21 mouse cellular contexts compared by ENCODE assay signal in genomic region chr6:48404071-48404470, GRCm38 (mm10). TPM values are rescaled to one million over a fixed set of nuclear protein-coding genes. Genes with fewer than 3 reads are reported as not detected.
DNase-seq lines count a peak whose midpoint lies in the region; ATAC-seq and TF ChIP-seq lines count a peak whose summit lies in the region.
"Had no signal": no experiment of that assay in that cellular context is flagged by ENCODE, and none has a peak within 500 bp of the region (broad histone marks: within the 10 kb centered on the region; RNA-seq: fewer than 3 reads in every experiment).

No protein-coding gene starts in this region.

- H3K4me2 ChIP-seq in intestine, embryonic 15.5 days (replicated peaks), result no peak overlapping the region
- H3K4me2 ChIP-seq: embryonic facial prominence, embryonic 13.5 days; embryonic facial prominence, embryonic 15.5 days; forebrain, embryonic 12.5 days had no signal

- H3K27ac ChIP-seq in gastrocnemius, adult 2 months, result peak overlapping the region; percentile 97
- H3K27ac ChIP-seq in heart, embryonic 10.5 days, result no peak overlapping the region
- no peak overlapping the region for H3K27ac ChIP-seq in embryonic facial prominence, embryonic 10.5 days (replicated peaks)
- no peak overlapping the region for H3K27ac ChIP-seq in limb, embryonic 10.5 days
- no peak overlapping the region for H3K27ac ChIP-seq in intestine, embryonic 15.5 days
- H3K27ac ChIP-seq: embryonic facial prominence, embryonic 13.5 days; embryonic facial prominence, embryonic 15.5 days; forebrain, embryonic 10.5 days; forebrain, embryonic 12.5 days had no signal

- H3K4me3 ChIP-seq in gastrocnemius, adult 2 months, result no peak overlapping the region
- no peak overlapping the region for H3K4me3 ChIP-seq in heart, embryonic 10.5 days
- H3K4me3 ChIP-seq in embryonic facial prominence, embryonic 10.5 days, result no peak overlapping the region
- no peak overlapping the region for H3K4me3 ChIP-seq in limb, embryonic 10.5 days
- H3K4me3 ChIP-seq in intestine, embryonic 15.5 days (replicated peaks), result no peak overlapping the region
- H3K4me3 ChIP-seq: embryonic facial prominence, embryonic 13.5 days; embryonic facial prominence, embryonic 15.5 days; erythroblast, embryonic 14.5 days; forebrain, embryonic 10.5 days; forebrain, embryonic 12.5 days had no signal

- no peak for DNase-seq in gastrocnemius, adult 2 months
- no peak for DNase-seq in gastrocnemius, postnatal 4 days (ENCODE audit: low spot score in 2 of 2)
- DNase-seq in heart, embryonic 10.5 days (ENCODE audit: low spot score), result peak; percentile 68
- DNase-seq in heart, adult 18-20 months, result no peak
- peak; percentile 5 for DNase-seq in embryonic facial prominence, embryonic 10.5 days (ENCODE audit: low spot score)
- DNase-seq in limb, embryonic 10.5 days (ENCODE audit: low spot score), result peak; percentile 22
- DNase-seq: adrenal gland, adult 2 months; adrenal gland, postnatal 10 days; adrenal gland, postnatal 25 days; cerebellum, adult 8-10 months; cerebellum, postnatal 10 days; cerebellum, postnatal 25 days had no signal

- 90% methylated on average over 5 of the region's 5 CpGs for WGBS in heart, embryonic 10.5 days
- 91% methylated on average over 5 of the region's 5 CpGs for WGBS in embryonic facial prominence, embryonic 10.5 days
- WGBS in limb, embryonic 10.5 days, result 94% methylated on average over 5 of the region's 5 CpGs
- WGBS in intestine, embryonic 15.5 days, result 94% methylated on average over 5 of the region's 5 CpGs

- H3K4me1 ChIP-seq in heart, embryonic 10.5 days, result peaks cover 17% of the 10 kb centered on the region; the same call in 1 of the 2 replicates
- H3K4me1 ChIP-seq in embryonic facial prominence, embryonic 10.5 days, result no peaks in the 10 kb centered on the region
- no peaks in the 10 kb centered on the region for H3K4me1 ChIP-seq in limb, embryonic 10.5 days
- no peaks in the 10 kb centered on the region for H3K4me1 ChIP-seq in intestine, embryonic 15.5 days (replicated peaks)
- H3K4me1 ChIP-seq: embryonic facial prominence, embryonic 13.5 days; forebrain, embryonic 10.5 days; forebrain, embryonic 12.5 days had no signal

- no peak for TF ChIP-seq CTCF in gastrocnemius, adult 2 months (IDR thresholded peaks at IDR 0.05)

- H3K9ac ChIP-seq in intestine, embryonic 15.5 days, result no peak overlapping the region
- H3K9ac ChIP-seq: embryonic facial prominence, embryonic 13.5 days; embryonic facial prominence, embryonic 15.5 days; forebrain, embryonic 12.5 days had no signal

- no peak for ATAC-seq in intestine, embryonic 15.5 days
- ATAC-seq: forebrain, embryonic 14.5 days; forebrain, embryonic 16.5 days had no signal

- H3K36me3 ChIP-seq in heart, embryonic 10.5 days, result peaks cover 61% of the 10 kb centered on the region
- peaks cover 64% of the 10 kb centered on the region for H3K36me3 ChIP-seq in embryonic facial prominence, embryonic 10.5 days (replicated peaks)
- peaks cover 69% of the 10 kb centered on the region for H3K36me3 ChIP-seq in limb, embryonic 10.5 days
- H3K36me3 ChIP-seq in intestine, embryonic 15.5 days, result peaks cover 25% of the 10 kb centered on the region; the same call in 1 of the 2 replicates

- no peaks in the 10 kb centered on the region for H3K9me3 ChIP-seq in heart, embryonic 10.5 days
- H3K9me3 ChIP-seq in embryonic facial prominence, embryonic 10.5 days, result no peaks in the 10 kb centered on the region
- no peaks in the 10 kb centered on the region for H3K9me3 ChIP-seq in limb, embryonic 10.5 days (replicated peaks)
- H3K9me3 ChIP-seq in intestine, embryonic 15.5 days, result no peaks in the 10 kb centered on the region
- H3K9me3 ChIP-seq: embryonic facial prominence, embryonic 13.5 days; embryonic facial prominence, embryonic 15.5 days; forebrain, embryonic 10.5 days; forebrain, embryonic 12.5 days had no signal

- intact Hi-C loops in gastrocnemius, adult 2 months (cut with DNase I), result no loop called here

- H3K27me3 ChIP-seq in heart, embryonic 10.5 days (ENCODE audit: insufficient read depth, poor library complexity, severe bottlenecking), result no peaks in the 10 kb centered on the region
- no peaks in the 10 kb centered on the region for H3K27me3 ChIP-seq in embryonic facial prominence, embryonic 10.5 days (replicated peaks; ENCODE audit: low read depth, poor library complexity, severe bottlenecking)
- H3K27me3 ChIP-seq in limb, embryonic 10.5 days (ENCODE audit: low read depth, poor library complexity, severe bottlenecking), result no peaks in the 10 kb centered on the region
- no peaks in the 10 kb centered on the region for H3K27me3 ChIP-seq in intestine, embryonic 15.5 days (replicated peaks)
- H3K27me3 ChIP-seq: embryonic facial prominence, embryonic 13.5 days; embryonic facial prominence, embryonic 15.5 days; forebrain, embryonic 12.5 days had no signal

RNA-seq across cellular contexts. Expression of gene Krba1, which starts 8.7 kb away (rescaled TPM):
- total RNA-seq in gastrocnemius, adult 2 months (2021), result 10 to 100 TPM; 18.7 to 21.0 TPM
- 10 to 100 TPM; 16.6 to 19.7 TPM for total RNA-seq in gastrocnemius, postnatal 4 days (2021)
- polyA plus RNA-seq in heart, embryonic 10.5 days (2016; fragmentation: Nextera tagmentation; extraction: Ambion mirVana), result 17.5 and 25.6 TPM in 2 replicates
- total RNA-seq in heart, adult 18-20 months (2021), result 10 to 100 TPM; 14.4 to 18.6 TPM
- polyA plus RNA-seq in embryonic facial prominence, embryonic 10.5 days (2016; fragmentation: Nextera tagmentation; extraction: Ambion mirVana), result 25.4 and 26.5 TPM in 2 replicates
- 28.3 and 33.4 TPM in 2 replicates for polyA plus RNA-seq in limb, embryonic 10.5 days (2016; fragmentation: Nextera tagmentation; extraction: Ambion mirVana)
- polyA plus RNA-seq in intestine, embryonic 15.5 days (2015; fragmentation: Nextera tagmentation; extraction: Ambion mirVana), result 14.2 and 17.5 TPM in 2 replicates

RNA-seq across cellular contexts. Expression of gene Zfp467, which starts 41.6 kb away (rescaled TPM):
- 10 to 100 TPM; 45.4 to 52.3 TPM for total RNA-seq in gastrocnemius, adult 2 months (2021)
- total RNA-seq in gastrocnemius, postnatal 4 days (2021), result 10 to 100 TPM; 14.3 to 19.7 TPM
- 13.4 and 13.9 TPM in 2 replicates for polyA plus RNA-seq in heart, embryonic 10.5 days (2016; fragmentation: Nextera tagmentation; extraction: Ambion mirVana)
- total RNA-seq in heart, adult 18-20 months (2021), result 10 to 100 TPM; 10.2 to 11.3 TPM
- polyA plus RNA-seq in embryonic facial prominence, embryonic 10.5 days (2016; fragmentation: Nextera tagmentation; extraction: Ambion mirVana), result 12.8 and 16.8 TPM in 2 replicates
- 11.0 and 19.6 TPM in 2 replicates for polyA plus RNA-seq in limb, embryonic 10.5 days (2016; fragmentation: Nextera tagmentation; extraction: Ambion mirVana)
- 17.2 and 18.4 TPM in 2 replicates for polyA plus RNA-seq in intestine, embryonic 15.5 days (2015; fragmentation: Nextera tagmentation; extraction: Ambion mirVana)

RNA-seq across cellular contexts. Expression of gene Sspo, which starts 44.0 kb away (rescaled TPM):
- under 1 TPM; 0.50 to 0.69 TPM for total RNA-seq in gastrocnemius, adult 2 months (2021)
- total RNA-seq in gastrocnemius, postnatal 4 days (2021), result under 1 TPM; 0.34 to 0.44 TPM
- polyA plus RNA-seq in heart, embryonic 10.5 days (2016; fragmentation: Nextera tagmentation; extraction: Ambion mirVana), result 0.15 and 0.64 TPM in 2 replicates
- total RNA-seq in heart, adult 18-20 months (2021), result under 1 TPM; 0.22 to 0.23 TPM
- 0.71 and 1.2 TPM in 2 replicates for polyA plus RNA-seq in embryonic facial prominence, embryonic 10.5 days (2016; fragmentation: Nextera tagmentation; extraction: Ambion mirVana)
- 0.20 and 0.45 TPM in 2 replicates for polyA plus RNA-seq in limb, embryonic 10.5 days (2016; fragmentation: Nextera tagmentation; extraction: Ambion mirVana)
- polyA plus RNA-seq in intestine, embryonic 15.5 days (2015; fragmentation: Nextera tagmentation; extraction: Ambion mirVana), result 0.54 and 1.1 TPM in 2 replicates
- total RNA-seq: MEL had no signal
- polyA plus RNA-seq: erythroblast, embryonic 14.5 days had no signal

Comparison
In these comparisons a context has a peak if more than half of its experiments do, and no peak if none do; other contexts are left out.
1. DNase-seq: peak in heart, embryonic 10.5 days (single experiment), embryonic facial prominence, embryonic 10.5 days (single experiment) and limb, embryonic 10.5 days (single experiment); none in gastrocnemius, adult 2 months (single experiment), gastrocnemius, postnatal 4 days (0 of 2) and heart, adult 18-20 months (0 of 2).